Mouse (Mus musculus) left cerebral cortex, postnatal 25 days (tissue): ENCODE measurements around the gene C1qtnf3. TPM values are rescaled to one million over a fixed set of nuclear protein-coding genes. Genes with fewer than 3 reads are reported as not detected.
"Not testable (repeated sequence)": the region's sequence is repeated elsewhere in the genome, so short reads cannot be mapped to it uniquely, and the experiment has no call there.

Experiments
- DNase-seq, 2 experiments: peaks; one replicate each; pipeline ENCODE4 v3.0.0; 2022; ENCODE audit warnings: low spot score in 2 of 2, mixed read lengths in 1 of 2
- intact Hi-C: fragments of 180-260 bp; cut with DNase I; formaldehyde crosslinking; loops from one replicate; pipeline ENCODE4 v1.15.1; 2025
- total RNA-seq, 2 experiments: library from RNA; stranded (reverse); gene quantifications; 2 replicates each; pipeline ENCODE4 v1.2.3; 2021

The C1qtnf3 gene
- total RNA-seq, 2 experiments from 2014 or later = not detected

DNA sequence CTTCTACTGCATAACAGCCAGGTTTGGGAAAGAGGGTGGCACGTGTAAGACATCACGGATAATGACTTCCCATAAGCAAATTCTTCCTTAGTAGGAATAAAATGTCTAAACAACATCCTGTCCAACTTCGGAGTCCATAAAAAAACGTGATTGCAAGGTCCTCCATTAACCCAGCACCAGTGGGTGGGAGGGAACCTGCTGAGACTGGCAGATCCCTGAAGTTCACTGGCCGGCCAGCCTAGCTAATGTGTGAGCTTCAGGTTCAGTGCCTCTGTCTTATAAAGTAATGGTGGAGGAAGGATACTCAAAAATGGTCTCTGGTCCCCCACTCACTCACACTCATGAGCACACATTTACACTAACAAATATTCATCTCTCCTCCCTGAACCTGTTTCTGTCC lies 3.0 kb downstream of the C1qtnf3 start:
- no peak for DNase-seq
- intact Hi-C loops = no loop called here

DNA sequence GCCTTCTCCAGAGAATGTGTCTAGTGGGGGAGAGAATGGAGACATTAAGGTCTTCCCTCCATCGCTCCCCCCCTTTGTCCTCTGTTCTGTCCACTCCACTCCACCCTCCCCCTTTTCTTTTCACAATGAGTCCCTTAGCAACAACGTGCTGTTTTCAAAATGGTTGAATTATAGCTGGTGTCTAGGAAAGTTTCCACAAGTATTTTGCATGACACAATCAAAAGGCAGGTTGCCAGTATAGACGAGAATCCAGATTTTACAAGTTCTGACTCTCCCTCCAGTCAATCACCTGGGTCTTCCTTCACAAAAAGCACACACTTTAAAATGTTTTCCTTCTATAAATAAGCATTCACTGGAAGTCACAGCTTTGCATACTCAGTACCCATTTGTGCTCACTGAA lies 4.6 kb downstream of the C1qtnf3 start:
- intact Hi-C loops = no loop called here
- no peak for DNase-seq

- no peak for DNase-seq
- intact Hi-C loops = no loop called here
Observed at GRCm38 (mm10) chr15:10959277-10960026, 7.3 kb downstream of the C1qtnf3 start.

DNA sequence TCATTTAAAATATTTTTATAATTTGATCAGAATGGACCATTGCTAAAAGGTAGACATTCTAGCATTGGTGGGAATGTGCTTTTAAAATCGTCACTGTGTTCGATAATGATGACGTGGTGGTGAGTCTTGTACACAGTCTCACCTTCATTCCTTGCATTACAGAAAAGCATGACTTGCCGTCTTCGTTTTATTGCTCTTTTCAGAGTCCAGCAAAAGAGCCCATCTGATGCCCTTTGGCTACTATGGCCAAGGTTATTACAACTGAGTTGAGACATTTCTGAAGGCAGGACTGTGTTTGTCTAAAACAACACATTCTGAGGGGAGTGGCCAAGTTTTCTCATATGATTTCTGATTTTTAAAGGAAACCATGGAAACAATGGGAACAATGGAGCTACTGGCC lies 8.1 kb downstream of the C1qtnf3 start:
- DNase-seq = no peak
- intact Hi-C loops = no loop called here

GRCm38 (mm10) chr15:10962601-10963000 lies 10.5 kb downstream of the C1qtnf3 start:
- intact Hi-C loops = no loop called here

GRCm38 (mm10) chr15:10969439-10969838 lies 17.3 kb downstream of the C1qtnf3 start:
- DNase-seq = no peak
- intact Hi-C loops = no loop called here

More at GRCm38 (mm10) chr15:10962601-10963000, 10.5 kb downstream of the C1qtnf3 start:
- DNase-seq = no peak

DNA sequence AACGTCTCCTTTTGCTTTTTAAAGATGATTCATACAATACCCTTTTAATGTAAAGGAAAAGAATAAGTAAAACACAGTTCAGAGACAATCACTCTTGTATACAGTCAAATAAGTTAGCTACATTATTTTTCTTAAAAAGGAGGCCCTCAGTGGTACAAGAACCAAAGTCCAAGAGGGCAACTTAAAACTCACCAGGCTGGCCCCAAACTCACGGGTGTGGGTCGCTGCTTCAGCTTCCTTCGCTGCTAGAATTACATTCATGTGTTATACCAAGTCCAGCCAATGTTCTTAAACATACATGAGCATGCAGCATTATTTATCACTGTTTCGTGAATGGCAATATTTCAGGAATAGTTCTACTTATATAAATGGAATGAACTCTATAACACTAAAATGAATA lies 18.6 kb downstream of the C1qtnf3 start:
- no peak for DNase-seq
- intact Hi-C loops = no loop called here

DNA sequence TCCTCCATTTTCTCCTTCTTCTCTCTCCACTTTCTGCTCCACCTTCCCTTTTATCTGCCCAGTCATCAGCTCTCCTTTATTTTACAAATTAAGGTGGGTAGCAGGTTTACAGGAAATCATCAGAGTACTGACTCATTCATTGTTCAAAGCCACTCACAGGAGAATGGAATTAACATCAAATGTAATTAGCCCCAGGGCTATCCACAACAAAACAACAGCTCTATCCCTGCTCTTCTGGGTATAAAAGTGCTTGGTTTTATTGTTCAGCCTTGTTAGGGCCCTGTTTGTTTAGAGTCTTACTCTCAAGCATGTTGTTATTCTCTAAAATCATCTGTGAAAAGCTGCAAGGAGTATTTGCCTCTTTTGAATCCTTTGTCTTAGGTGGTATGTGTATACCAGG lies 25.0 kb downstream of the C1qtnf3 start:
- intact Hi-C loops = no loop called here
- DNase-seq = no peak

DNA sequence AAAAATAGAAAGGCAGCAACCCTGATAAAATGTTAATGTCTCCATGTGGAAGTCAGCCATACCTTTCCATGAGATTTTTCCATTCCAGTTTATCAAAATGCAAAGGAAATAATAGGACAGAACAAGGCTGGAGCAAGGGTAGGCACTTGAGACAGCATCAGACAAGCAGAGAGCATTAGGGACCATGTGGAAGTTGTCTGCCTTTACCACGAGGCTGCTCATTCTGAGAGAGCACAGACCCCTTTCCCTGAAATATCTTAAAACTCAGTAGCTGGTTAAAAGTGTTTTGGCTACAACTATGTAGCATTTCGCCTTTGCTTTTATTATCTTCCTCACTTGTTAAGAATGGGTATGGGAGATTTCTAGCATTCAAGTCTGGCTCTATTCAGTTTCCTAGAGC lies 28.6 kb downstream of the C1qtnf3 start:
- intact Hi-C loops = loop anchor here (1.0 kb wide), 2 partner anchors 59 to 494 kb away; partner anchors contain the start of gene Rad1
- no peak for DNase-seq

- intact Hi-C loops = loop anchor here (1.0 kb wide), 2 partner anchors 60 to 495 kb away; partner anchors contain the start of gene Rad1
- peak; percentile 92 to 94 for DNase-seq
Observed at GRCm38 (mm10) chr15:10981377-10982063, 29.4 kb downstream of the C1qtnf3 start, which contains the start of gene Amacr. TSS of gene Amacr (plus strand) at chr15:10981756.

GRCm38 (mm10) chr15:10982064-10982435 lies 29.9 kb downstream of the C1qtnf3 start:
- intact Hi-C loops = no loop called here

GRCm38 (mm10) chr15:10985756-10986155 lies 33.6 kb downstream of the C1qtnf3 start:
- DNase-seq = no peak
- intact Hi-C loops = no loop called here

More at GRCm38 (mm10) chr15:10982064-10982435, 29.9 kb downstream of the C1qtnf3 start:
- DNase-seq = no peak

- DNase-seq, intact Hi-C loops: not testable (repeated sequence)
Observed at GRCm38 (mm10) chr15:10986477-10986876, 34.3 kb downstream of the C1qtnf3 start.

DNA sequence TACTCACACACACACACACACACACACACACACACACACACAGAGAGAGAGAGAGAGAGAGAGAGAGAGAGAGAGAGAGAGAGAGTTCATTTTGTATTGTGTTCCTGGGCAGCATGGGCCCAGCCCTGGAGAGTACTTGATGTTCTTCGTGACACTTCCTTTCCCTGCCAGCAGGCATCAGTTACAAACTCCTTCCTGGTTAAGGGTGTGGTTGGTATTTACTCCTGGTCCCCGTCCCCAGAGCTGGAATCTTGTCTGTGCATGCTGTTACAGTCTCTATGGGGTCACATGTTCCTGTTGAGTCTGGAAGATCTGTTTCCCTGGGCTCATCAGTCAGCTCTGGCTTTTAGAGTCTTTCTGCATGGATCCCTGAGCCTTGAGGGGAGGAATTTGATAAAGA lies 38.3 kb downstream of the C1qtnf3 start:
- intact Hi-C loops = no loop called here
- no peak for DNase-seq

- no peak for DNase-seq
- intact Hi-C loops = no loop called here
Observed at GRCm38 (mm10) chr15:10991566-10991965, 39.4 kb downstream of the C1qtnf3 start.

GRCm38 (mm10) chr15:10999832-11000231 lies 47.7 kb downstream of the C1qtnf3 start:
- intact Hi-C loops = loop anchor here (10.0 kb wide), 1 partner anchor 1605 kb away; no protein-coding TSS in a partner anchor
- peak in 1 of 2 experiments; percentile 11 for DNase-seq

- DNase-seq = no peak
- intact Hi-C loops = loop anchor here (10.0 kb wide), 1 partner anchor 1604 kb away; no protein-coding TSS in a partner anchor
Observed at GRCm38 (mm10) chr15:11000421-11000820, 48.3 kb downstream of the C1qtnf3 start, which contains the start of gene Slc45a2. TSS of gene Slc45a2 (plus strand) at chr15:11000721.

GRCm38 (mm10) chr15:11003791-11004190 lies 51.7 kb downstream of the C1qtnf3 start:
- intact Hi-C loops = loop anchor here (10.0 kb wide), 1 partner anchor 1601 kb away; no protein-coding TSS in a partner anchor
- no peak for DNase-seq

DNA sequence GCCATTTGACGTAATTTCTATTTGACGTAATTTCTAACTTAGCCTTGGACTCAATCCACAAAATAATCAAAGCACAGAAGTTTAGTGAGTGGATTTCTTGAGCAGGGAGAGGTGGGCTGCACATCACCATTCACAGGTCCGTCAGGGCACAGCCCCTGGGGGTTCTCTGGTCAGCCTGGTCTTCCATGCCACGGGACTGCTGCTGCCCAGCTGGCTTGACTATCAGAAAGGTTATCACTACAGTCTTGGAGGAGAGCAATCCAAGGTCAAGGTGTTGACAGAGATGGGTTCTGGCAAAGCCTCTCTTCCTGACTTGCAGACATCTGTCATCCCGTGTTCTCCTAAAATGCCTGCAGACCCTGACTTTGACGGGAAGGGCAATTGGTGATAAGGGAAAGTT lies 52.5 kb downstream of the C1qtnf3 start:
- no peak for DNase-seq
- intact Hi-C loops = loop anchor here (10.0 kb wide), 1 partner anchor 1600 kb away; no protein-coding TSS in a partner anchor

GRCm38 (mm10) chr15:11008756-11009155 lies 56.6 kb downstream of the C1qtnf3 start:
- intact Hi-C loops = loop anchor here (10.0 kb wide), 1 partner anchor 1596 kb away; no protein-coding TSS in a partner anchor
- peak in 1 of 2 experiments; percentile 24 for DNase-seq
